Mouse (Mus musculus) embryo, embryonic 10.5 days (tissue): ENCODE results near the gene Mrgprf.
A peak's percentile ranks its signal among the peaks of the same experiment; 100 is the strongest.

Experiments
- DNase-seq: peaks from one replicate; pipeline ENCODE4 v3.0.0-alpha.2; 2015; ENCODE audit warnings: low spot score

Mrgprf gene

GRCm38 (mm10) chr7:145335616-145336332 lies 35.1 kb downstream of the Mrgprf start:
- DNase-seq = no peak

GRCm38 (mm10) chr7:145337889-145338288 lies 37.3 kb downstream of the Mrgprf start:
- DNase-seq = no peak

- DNase-seq = peak; percentile 31
Observed at GRCm38 (mm10) chr7:145340248-145340904, 39.7 kb downstream of the Mrgprf start.
